Mouse (Mus musculus) erythroblast, embryonic 14.5 days (primary cell): ENCODE results near the gene Cfap44.

Experiments
- GATA1 ChIP-seq: IDR thresholded peaks from 2 replicates; pipeline ENCODE4 v1.6.1; 2012; ENCODE audit warnings: low read length, inconsistent platforms, mixed read lengths
- TAL1 ChIP-seq: IDR thresholded peaks from 3 replicates; pipeline ENCODE4 v1.6.1; 2012; ENCODE audit warnings: low read length, inconsistent platforms, mixed read lengths

DNA sequence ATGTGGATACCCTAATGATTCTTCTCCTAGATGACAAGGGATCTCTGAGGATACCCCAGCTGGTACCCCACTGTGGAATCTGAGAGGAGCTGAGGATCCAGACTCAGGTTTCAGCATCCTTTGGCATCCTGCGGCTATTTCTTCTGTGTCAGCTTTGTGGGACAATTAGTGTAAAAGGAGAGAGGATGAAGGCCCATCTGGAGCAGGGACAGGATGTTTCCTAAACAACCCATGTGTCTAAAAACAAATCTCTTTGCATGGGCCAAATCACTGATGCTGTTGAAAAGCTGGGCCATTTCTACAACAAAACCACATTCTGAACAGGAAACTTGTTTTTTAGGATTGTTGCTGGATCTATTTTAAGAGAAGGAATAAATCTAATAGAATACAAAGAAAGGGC, 110.6 kb downstream of the Cfap44 start:
- TF ChIP-seq GATA1 (no peak), TAL1 (no peak)
